In genomic region chr7:127776426-127776825, GRCm38 (mm10) we compare ENCODE assay signal across 8 mouse cellular contexts. TPM values are rescaled to one million over a fixed set of nuclear protein-coding genes. Genes with fewer than 3 reads are reported as not detected.
DNase-seq lines count a peak whose midpoint lies in the region; ATAC-seq and TF ChIP-seq lines count a peak whose summit lies in the region.

TSS of gene Setd1a (plus strand) at chr7:127776670.

- TF ChIP-seq POLR2A in bone marrow, adult 2 months (IDR thresholded peaks at IDR 0.05; ENCODE audit: borderline replicate concordance, control insufficient read depth, low read depth, low read length) = no peak
- 0 out of 2 replicates have a peak, but pooled peaks have one; percentile 7 for TF ChIP-seq POLR2A in limb, embryonic 14.5 days (IDR thresholded peaks at IDR 0.05; ENCODE audit: borderline replicate concordance, extremely low read depth, insufficient read depth, insufficient read length)

- TF ChIP-seq CTCF in bone marrow, adult 2 months (IDR thresholded peaks at IDR 0.05; ENCODE audit: control insufficient read depth, insufficient read depth, low read length) = no peak

- peak within 1 kb of the TSS; percentile 81 for H3K4me3 ChIP-seq in bone marrow, adult 2 months (replicated peaks; ENCODE audit: control insufficient read depth, low read depth, low read length)
- H3K4me3 ChIP-seq in embryonic facial prominence, embryonic 14.5 days (ENCODE audit: low read depth, low read length) = peak within 1 kb of the TSS; percentile 90
- peak within 1 kb of the TSS; percentile 94 for H3K4me3 ChIP-seq in limb, embryonic 14.5 days (replicated peaks; ENCODE audit: low read length)
- H3K4me3 ChIP-seq in midbrain, embryonic 16.5 days (ENCODE audit: low read depth, low read length) = peak within 1 kb of the TSS; percentile 86

- peak; percentile 90 for DNase-seq in 416B (ENCODE audit: low read depth)
- peak; percentile 92 for DNase-seq in embryonic facial prominence, embryonic 14.5 days (ENCODE audit: low spot score)
- DNase-seq in heart, adult 8-10 months (ENCODE audit: low spot score) = peak; percentile 87
- peak; percentile 80 to 89 for DNase-seq in kidney, adult 8-10 months
- peak; percentile 89 for DNase-seq in limb, embryonic 14.5 days (ENCODE audit: low spot score)
- DNase-seq in spleen, postnatal 14 days (ENCODE audit: low spot score in 2 of 2) = peak; percentile 74 to 85

- under 1% methylated on average over 23 of the region's 23 CpGs for WGBS in bone marrow, adult 2 months
- under 1% methylated on average over 23 of the region's 23 CpGs for WGBS in embryonic facial prominence, embryonic 14.5 days
- under 1% methylated on average over 23 of the region's 23 CpGs for WGBS in limb, embryonic 14.5 days
- 0% methylated on average over 23 of the region's 23 CpGs for WGBS in midbrain, embryonic 16.5 days

- peak within 1 kb of the TSS; percentile 78 for H3K4me2 ChIP-seq in embryonic facial prominence, embryonic 14.5 days (ENCODE audit: low read depth, low read length)
- H3K4me2 ChIP-seq in limb, embryonic 14.5 days (replicated peaks; ENCODE audit: low read depth, low read length, severe bottlenecking) = peak within 1 kb of the TSS; percentile 74
- peak within 1 kb of the TSS; percentile 92 for H3K4me2 ChIP-seq in midbrain, embryonic 16.5 days (ENCODE audit: low read length)

- peak within 1 kb of the TSS; percentile 94 for H3K9ac ChIP-seq in embryonic facial prominence, embryonic 14.5 days (ENCODE audit: low read depth, low read length)
- peak within 1 kb of the TSS; percentile 92 for H3K9ac ChIP-seq in limb, embryonic 14.5 days (ENCODE audit: low read depth, low read length, severe bottlenecking)
- H3K9ac ChIP-seq in midbrain, embryonic 16.5 days (ENCODE audit: low read depth, low read length) = peak within 1 kb of the TSS; percentile 91

- peak; percentile 62 for ATAC-seq in embryonic facial prominence, embryonic 14.5 days (ENCODE audit: low read depth)
- ATAC-seq in limb, embryonic 14.5 days (ENCODE audit: low FRiP score, low read depth) = peak; percentile 77
- ATAC-seq in midbrain, embryonic 16.5 days = peak; percentile 67

- no peaks in the 10 kb centered on the region for H3K27me3 ChIP-seq in embryonic facial prominence, embryonic 14.5 days (replicated peaks; ENCODE audit: control insufficient read depth, insufficient read depth, low read length)
- no peaks in the 10 kb centered on the region for H3K27me3 ChIP-seq in limb, embryonic 14.5 days (ENCODE audit: control insufficient read depth, insufficient read depth, low read length)
- H3K27me3 ChIP-seq in midbrain, embryonic 16.5 days (ENCODE audit: control insufficient read depth, insufficient read depth, low read depth, low read length) = no peaks in the 10 kb centered on the region

- no peaks in the 10 kb centered on the region for H3K4me1 ChIP-seq in bone marrow, adult 2 months (ENCODE audit: control insufficient read depth, insufficient read depth, low read length)
- peaks cover 8% of the 10 kb centered on the region for H3K4me1 ChIP-seq in embryonic facial prominence, embryonic 14.5 days (ENCODE audit: control insufficient read depth, insufficient read depth, low read length)
- peaks cover 12% of the 10 kb centered on the region; the same call in 1 of the 2 replicates for H3K4me1 ChIP-seq in limb, embryonic 14.5 days (ENCODE audit: control insufficient read depth, insufficient read depth, low read length)
- H3K4me1 ChIP-seq in midbrain, embryonic 16.5 days (ENCODE audit: control insufficient read depth, insufficient read depth, low read length) = peaks cover 10% of the 10 kb centered on the region

- H3K9me3 ChIP-seq in embryonic facial prominence, embryonic 14.5 days (ENCODE audit: control insufficient read depth, low read length) = no peaks in the 10 kb centered on the region
- H3K9me3 ChIP-seq in limb, embryonic 14.5 days (ENCODE audit: control insufficient read depth, low read length) = no peaks in the 10 kb centered on the region
- H3K9me3 ChIP-seq in midbrain, embryonic 16.5 days (replicated peaks; ENCODE audit: control insufficient read depth, low read length, poor library complexity, severe bottlenecking) = no peaks in the 10 kb centered on the region

- peaks cover 36% of the 10 kb centered on the region for H3K36me3 ChIP-seq in embryonic facial prominence, embryonic 14.5 days (ENCODE audit: control insufficient read depth, insufficient read depth, low read length)
- peaks cover 27% of the 10 kb centered on the region for H3K36me3 ChIP-seq in limb, embryonic 14.5 days (ENCODE audit: control insufficient read depth, insufficient read depth, low read length)
- H3K36me3 ChIP-seq in midbrain, embryonic 16.5 days (ENCODE audit: control insufficient read depth, insufficient read depth, low read length) = peaks cover 8% of the 10 kb centered on the region

- H3K27ac ChIP-seq in bone marrow, adult 2 months (ENCODE audit: control insufficient read depth, insufficient read depth, low read depth, low read length, poor library complexity) = peak within 1 kb of the TSS; percentile 90
- H3K27ac ChIP-seq in embryonic facial prominence, embryonic 14.5 days (replicated peaks; ENCODE audit: low read depth, low read length) = peak within 1 kb of the TSS; percentile 99
- H3K27ac ChIP-seq in limb, embryonic 14.5 days (replicated peaks; ENCODE audit: low read depth, low read length) = peak within 1 kb of the TSS; percentile 96
- H3K27ac ChIP-seq in midbrain, embryonic 16.5 days (ENCODE audit: low read length) = peak within 1 kb of the TSS; percentile 98

RNA-seq across cellular contexts. Expression of gene Setd1a, which starts in this region (rescaled TPM):
- polyA plus RNA-seq in bone marrow, adult 2 months (2011; ENCODE audit: insufficient read depth, insufficient read length, low replicate concordance, missing spikeins) = 24.2 and 36.3 TPM in 2 replicates
- polyA plus RNA-seq in embryonic facial prominence, embryonic 14.5 days (2014; fragmentation: Nextera tagmentation; extraction: Ambion mirVana) = 23.0 and 24.1 TPM in 2 replicates
- 10 to 100 TPM; 15.4 to 23.1 (median 17.9) TPM for total RNA-seq in heart, adult 8-10 months (2022)
- 29.7 and 31.8 TPM in 2 replicates for polyA plus RNA-seq in limb, embryonic 14.5 days (2012; rRNA removed)
- polyA plus RNA-seq in limb, embryonic 14.5 days (2014; fragmentation: Nextera tagmentation; extraction: Ambion mirVana) = 27.3 and 32.0 TPM in 2 replicates
- polyA plus RNA-seq in midbrain, embryonic 16.5 days (2015; fragmentation: Nextera tagmentation; extraction: Ambion mirVana) = 12.8 and 18.0 TPM in 2 replicates

Comparison
In these comparisons a context has a peak if more than half of its experiments do, and no peak if none do; other contexts are left out.
1. Peak in every context shown above with its lines: DNase-seq, ATAC-seq, H3K4me3 ChIP-seq and H3K27ac ChIP-seq.